Mouse (Mus musculus) neural tube, embryonic 14.5 days (tissue): ENCODE data around the gene Kifc5b. TPM values are rescaled to one million over a fixed set of nuclear protein-coding genes. Genes with fewer than 3 reads are reported as not detected.
A peak's percentile ranks its signal among the peaks of the same experiment; 100 is the strongest.
"Not testable (repeated sequence)": the region's sequence is repeated elsewhere in the genome, so short reads cannot be mapped to it uniquely, and the experiment has no call there.

Experiments used
- ATAC-seq: fragments of 200-750 bp; cut with Nextera tagmentation; 2 replicates; pipeline ENCODE4 v1.8.0; 2017; ENCODE audit warnings: low read depth, mild to moderate bottlenecking, moderate TSS enrichment, moderate library complexity
- H3K27ac ChIP-seq: fragments of 300-500 bp; sonication (generic); 2 replicates; pipeline ENCODE4 v1.5.1; 2014; ENCODE audit warnings: low read depth, mild to moderate bottlenecking, control low read depth, low read length, moderate library complexity, mixed read lengths
- H3K27me3 ChIP-seq: fragments of 300-500 bp; sonication (generic); 2 replicates; pipeline ENCODE4 v1.6.1; 2014; ENCODE audit warnings: low read length; ENCODE audit not compliant: control insufficient read depth, insufficient read depth
- H3K36me3 ChIP-seq: fragments of 300-500 bp; sonication (generic); 2 replicates; pipeline ENCODE4 v1.6.1; 2014; ENCODE audit warnings: low read length, mixed read lengths; ENCODE audit not compliant: control insufficient read depth, insufficient read depth
- H3K4me1 ChIP-seq: fragments of 300-500 bp; sonication (generic); 2 replicates; pipeline ENCODE4 v1.6.1; 2014; ENCODE audit warnings: low read length; ENCODE audit not compliant: control insufficient read depth, insufficient read depth
- H3K4me2 ChIP-seq: fragments of 300-500 bp; sonication (generic); 2 replicates; pipeline ENCODE4 v1.6.1; 2014; ENCODE audit warnings: mild to moderate bottlenecking, low read depth, low read length, control low read depth
- H3K4me3 ChIP-seq: fragments of 300-500 bp; sonication (generic); 2 replicates; pipeline ENCODE4 v1.5.1; 2014; ENCODE audit warnings: low read depth, low read length, control low read depth, mixed read lengths
- H3K9ac ChIP-seq: fragments of 300-500 bp; sonication (generic); replicated peaks from 2 replicates; pipeline ENCODE4 v1.6.1; 2014; ENCODE audit warnings: low read depth, mild to moderate bottlenecking, control low read depth, low read length, mixed read lengths
- H3K9me3 ChIP-seq: fragments of 300-500 bp; sonication (generic); 2 replicates; pipeline ENCODE4 v1.6.1; 2016; ENCODE audit warnings: low read length; ENCODE audit not compliant: control insufficient read depth
- WGBS: fragments of 180-500 bp; shearing (Covaris S2); extraction: QIAGEN DNeasy Blood & Tissue Kit; methylation state at CpG from one replicate; pipeline ENCODE4 v1.1.7; 2014; 5-methylcytosine and 5-hydroxymethylcytosine counted together
- polyA plus RNA-seq: library from polyadenylated mRNA; unstranded; fragments of >200 nt; fragmentation: Nextera tagmentation; extraction: Ambion mirVana; gene quantifications from 2 replicates; pipeline ENCODE4 v1.2.1, GENCODE M21; 2014

Kifc5b gene
- polyA plus RNA-seq, 1 experiment from 2014 or later, result 2.8 TPM

GRCm38 (mm10) chr17:26904320-26904719 is 12.6 kb upstream of the Kifc5b start:
- no peak for ATAC-seq
- no peaks in the 10 kb centered on the region for H3K9me3 ChIP-seq
- H3K9ac ChIP-seq, result no peak overlapping the region
- 59% methylated on average over 5 of the region's 5 CpGs for WGBS
- no peaks in the 10 kb centered on the region for H3K36me3 ChIP-seq
- no peaks in the 10 kb centered on the region for H3K27me3 ChIP-seq
- H3K4me2 ChIP-seq, result no peak overlapping the region
- no peaks in the 10 kb centered on the region for H3K4me1 ChIP-seq
- H3K27ac ChIP-seq, result no peak overlapping the region
- H3K4me3 ChIP-seq, result no peak overlapping the region

- H3K27me3 ChIP-seq, H3K4me1 ChIP-seq, H3K27ac ChIP-seq, H3K9ac ChIP-seq, H3K36me3 ChIP-seq, H3K9me3 ChIP-seq, H3K4me2 ChIP-seq, ATAC-seq, H3K4me3 ChIP-seq: not testable (repeated sequence)
- 88% methylated on average over 14 of the region's 15 CpGs for WGBS
Observed at GRCm38 (mm10) chr17:26907506-26907905, 9.4 kb upstream of the Kifc5b start.

- no peak overlapping the region for H3K27ac ChIP-seq
- H3K36me3 ChIP-seq, result no peaks in the 10 kb centered on the region
- no peaks in the 10 kb centered on the region for H3K27me3 ChIP-seq
- no peak overlapping the region for H3K4me2 ChIP-seq
- H3K4me1 ChIP-seq, result 0 out of 2 replicates have a peak, but pooled peaks cover 2% of the 10 kb centered on the region
- H3K9ac ChIP-seq, result no peak overlapping the region
- no peaks in the 10 kb centered on the region for H3K9me3 ChIP-seq
- no peak for ATAC-seq
- 58% methylated on average over 1 of the region's 1 CpGs for WGBS
- H3K4me3 ChIP-seq, result no peak overlapping the region
Observed at GRCm38 (mm10) chr17:26915248-26915647, 1.6 kb upstream of the Kifc5b start.

- H3K4me1 ChIP-seq, H3K27me3 ChIP-seq, ATAC-seq, H3K9me3 ChIP-seq, H3K36me3 ChIP-seq, H3K27ac ChIP-seq: not testable (repeated sequence)
- Histone ChIP-seq H3K4me2 (peak overlapping the region; percentile 59), H3K4me3 (peak overlapping the region; percentile 52), H3K9ac (peak overlapping the region; percentile 50; the same call in 1 of the 2 replicates)
- 2% methylated on average over 12 of the region's 12 CpGs for WGBS
Observed at GRCm38 (mm10) chr17:26917560-26917959, 669 bp downstream of the Kifc5b start.

GRCm38 (mm10) chr17:26918343-26918742 is 1.5 kb downstream of the Kifc5b start:
- Histone ChIP-seq H3K27me3 (no peaks in the 10 kb centered on the region), H3K4me3 (no peak overlapping the region)
- WGBS, result 71% methylated on average over 2 of the region's 2 CpGs

GRCm38 (mm10) chr17:26919516-26919915 is 2.6 kb downstream of the Kifc5b start:
- ATAC-seq, H3K36me3 ChIP-seq, H3K27me3 ChIP-seq, H3K4me1 ChIP-seq, H3K27ac ChIP-seq, H3K4me3 ChIP-seq, H3K9me3 ChIP-seq, H3K4me2 ChIP-seq, H3K9ac ChIP-seq: not testable (repeated sequence)
- 91% methylated on average over 2 of the region's 2 CpGs for WGBS

More at GRCm38 (mm10) chr17:26918343-26918742, 1.5 kb downstream of the Kifc5b start:
- H3K9ac ChIP-seq, result no peak overlapping the region
- 0 out of 2 replicates have a peak, but pooled peaks cover 2% of the 10 kb centered on the region for H3K4me1 ChIP-seq
- no peaks in the 10 kb centered on the region for H3K9me3 ChIP-seq
- H3K36me3 ChIP-seq, result no peaks in the 10 kb centered on the region
- no peak overlapping the region for H3K27ac ChIP-seq
- no peak for ATAC-seq
- no peak overlapping the region for H3K4me2 ChIP-seq

GRCm38 (mm10) chr17:26922368-26922767 is 5.5 kb downstream of the Kifc5b start:
- H3K4me2 ChIP-seq, H3K9me3 ChIP-seq, H3K27ac ChIP-seq, H3K4me1 ChIP-seq, H3K9ac ChIP-seq, H3K36me3 ChIP-seq, H3K4me3 ChIP-seq, H3K27me3 ChIP-seq, ATAC-seq: not testable (repeated sequence)
- 91% methylated on average over 5 of the region's 6 CpGs for WGBS

- not testable (repeated sequence) for H3K9ac ChIP-seq, H3K4me2 ChIP-seq, H3K36me3 ChIP-seq, H3K4me3 ChIP-seq, ATAC-seq, H3K4me1 ChIP-seq, H3K27me3 ChIP-seq, H3K27ac ChIP-seq, H3K9me3 ChIP-seq
- 95% methylated on average over 9 of the region's 9 CpGs for WGBS
Observed at GRCm38 (mm10) chr17:26925414-26925813, 8.5 kb downstream of the Kifc5b start.

GRCm38 (mm10) chr17:26931795-26932194 is 14.9 kb downstream of the Kifc5b start:
- ATAC-seq, result 0 out of 2 replicates have a peak, but pooled peaks have one; percentile 9
- not testable (repeated sequence) for H3K4me2 ChIP-seq, H3K9me3 ChIP-seq, H3K36me3 ChIP-seq, H3K27ac ChIP-seq, H3K4me1 ChIP-seq, H3K9ac ChIP-seq, H3K4me3 ChIP-seq, H3K27me3 ChIP-seq
- WGBS, result 65% methylated on average over 7 of the region's 7 CpGs
